Mouse (Mus musculus) heart, embryonic 10.5 days (tissue): ENCODE measurements around the gene Crip2. TPM values are rescaled to one million over a fixed set of nuclear protein-coding genes. Genes with fewer than 3 reads are reported as not detected.
A peak's percentile ranks its signal among the peaks of the same experiment; 100 is the strongest.

Experiments
- DNase-seq: peaks from one replicate; pipeline ENCODE4 v3.0.0-alpha.2; 2017; ENCODE audit warnings: low spot score
- H3K27ac ChIP-seq: fragments of 300-500 bp; sonication (generic); 2 replicates; pipeline ENCODE4 v1.5.1; 2016; ENCODE audit warnings: mild to moderate bottlenecking
- H3K27me3 ChIP-seq: fragments of 300-500 bp; sonication (generic); 2 replicates; pipeline ENCODE4 v1.6.1; 2016; ENCODE audit warnings: mild to moderate bottlenecking; ENCODE audit not compliant: poor library complexity, insufficient read depth, severe bottlenecking
- H3K36me3 ChIP-seq: fragments of 300-500 bp; sonication (generic); 2 replicates; pipeline ENCODE4 v1.6.1; 2016; ENCODE audit warnings: mild to moderate bottlenecking, moderate library complexity
- H3K4me1 ChIP-seq: fragments of 300-500 bp; sonication (generic); 2 replicates; pipeline ENCODE4 v1.6.1; 2016; ENCODE audit warnings: mild to moderate bottlenecking
- H3K4me3 ChIP-seq: fragments of 300-500 bp; sonication (generic); 2 replicates; pipeline ENCODE4 v1.5.1; 2016; ENCODE audit warnings: mild to moderate bottlenecking, moderate library complexity
- H3K9me3 ChIP-seq: fragments of 300-500 bp; sonication (generic); 2 replicates; pipeline ENCODE4 v1.6.1; 2016; ENCODE audit warnings: mild to moderate bottlenecking, moderate library complexity
- WGBS: fragments of 180-500 bp; shearing (Covaris S2); methylation state at CpG from one replicate; pipeline ENCODE4 v1.1.7; 2016; 5-methylcytosine and 5-hydroxymethylcytosine counted together
- polyA plus RNA-seq: library from polyadenylated mRNA; unstranded; fragments of >200 nt; fragmentation: Nextera tagmentation; extraction: Ambion mirVana; gene quantifications from 2 replicates; pipeline ENCODE4 v1.2.1, GENCODE M21; 2016

Gene Crip2
- polyA plus RNA-seq, 1 experiment from 2014 or later: 956 TPM

- DNase-seq: peak; percentile 73
- no peaks in the 10 kb centered on the region for H3K9me3 ChIP-seq
- whole genome bisulfite sequencing: 86% methylated on average over 16 of the region's 16 CpGs
- H3K4me3 ChIP-seq: peak overlapping the region; percentile 3; the same call in 1 of the 2 replicates
- peak overlapping the region; percentile 32; the same call in 1 of the 2 replicates for H3K27ac ChIP-seq
- peaks cover 35% of the 10 kb centered on the region for H3K36me3 ChIP-seq
- no peaks in the 10 kb centered on the region for H3K27me3 ChIP-seq
- peaks cover 87% of the 10 kb centered on the region for H3K4me1 ChIP-seq
These were observed 4.8 kb downstream of the Crip2 start for GRCm38 (mm10) chr12:113144886-113145285.

GRCm38 (mm10) chr12:113145591-113145990 is 5.6 kb downstream of the Crip2 start:
- H3K27ac ChIP-seq: peak overlapping the region; percentile 74; the same call in 1 of the 2 replicates
- H3K4me1 ChIP-seq: peaks cover 85% of the 10 kb centered on the region
- H3K4me3 ChIP-seq: no peak overlapping the region
- 0 out of 2 replicates have a peak, but pooled peaks cover 3% of the 10 kb centered on the region for H3K27me3 ChIP-seq
- DNase-seq: no peak
- 80% methylated on average over 5 of the region's 5 CpGs for WGBS
- no peaks in the 10 kb centered on the region for H3K9me3 ChIP-seq
- peaks cover 35% of the 10 kb centered on the region for H3K36me3 ChIP-seq

- WGBS: 9% methylated on average over 45 of the region's 45 CpGs
- H3K27ac ChIP-seq: peak within 1 kb of the TSS; percentile 74
- peaks cover 93% of the 10 kb centered on the region for H3K4me1 ChIP-seq
- H3K9me3 ChIP-seq: no peaks in the 10 kb centered on the region
- H3K4me3 ChIP-seq: peak within 1 kb of the TSS; percentile 36
- H3K27me3 ChIP-seq: 0 out of 2 replicates have a peak, but pooled peaks cover 4% of the 10 kb centered on the region
- H3K36me3 ChIP-seq: peaks cover 35% of the 10 kb centered on the region
- peak; percentile 88 for DNase-seq
These were observed 6.3 kb downstream of the Crip2 start, which contains the start of gene Crip1 for GRCm38 (mm10) chr12:113146112-113147057. Crip1 (plus strand) TSS chr12:113146316.

GRCm38 (mm10) chr12:113147481-113147880 is 7.4 kb downstream of the Crip2 start:
- DNase-seq: no peak
- peak overlapping the region; percentile 65 for H3K27ac ChIP-seq
- no peaks in the 10 kb centered on the region for H3K9me3 ChIP-seq
- 69% methylated on average over 8 of the region's 8 CpGs for WGBS
- H3K36me3 ChIP-seq: peaks cover 33% of the 10 kb centered on the region
- H3K27me3 ChIP-seq: peaks cover 7% of the 10 kb centered on the region; the same call in 1 of the 2 replicates
- H3K4me3 ChIP-seq: no peak overlapping the region
- peaks cover 94% of the 10 kb centered on the region for H3K4me1 ChIP-seq

- DNase-seq: peak; percentile 79
- Histone ChIP-seq H3K27ac (peak overlapping the region; percentile 75; the same call in 1 of the 2 replicates), H3K4me3 (peak overlapping the region; percentile 20; the same call in 1 of the 2 replicates), H3K4me1 (peaks cover 92% of the 10 kb centered on the region), H3K27me3 (peaks cover 12% of the 10 kb centered on the region; the same call in 1 of the 2 replicates), H3K9me3 (no peaks in the 10 kb centered on the region), H3K36me3 (peaks cover 25% of the 10 kb centered on the region)
- 28% methylated on average over 16 of the region's 16 CpGs for WGBS
These were observed 8.5 kb downstream of the Crip2 start for GRCm38 (mm10) chr12:113148381-113149035.

- DNase-seq: no peak
- H3K4me3 ChIP-seq: no peak overlapping the region
- H3K27me3 ChIP-seq: peaks cover 12% of the 10 kb centered on the region; the same call in 1 of the 2 replicates
- H3K36me3 ChIP-seq: peaks cover 22% of the 10 kb centered on the region
- H3K9me3 ChIP-seq: no peaks in the 10 kb centered on the region
- H3K27ac ChIP-seq: 0 out of 2 replicates have a peak overlapping the region, but pooled peaks have one; percentile 75
- H3K4me1 ChIP-seq: peaks cover 84% of the 10 kb centered on the region
- WGBS: 63% methylated on average over 4 of the region's 4 CpGs
These were observed 9.3 kb downstream of the Crip2 start for GRCm38 (mm10) chr12:113149341-113149740.

GRCm38 (mm10) chr12:113149896-113150295 is 9.9 kb downstream of the Crip2 start:
- no peak for DNase-seq
- Histone ChIP-seq H3K27ac (no peak overlapping the region), H3K9me3 (no peaks in the 10 kb centered on the region), H3K4me1 (peaks cover 82% of the 10 kb centered on the region), H3K27me3 (peaks cover 12% of the 10 kb centered on the region; the same call in 1 of the 2 replicates), H3K36me3 (peaks cover 16% of the 10 kb centered on the region), H3K4me3 (no peak overlapping the region)
- 85% methylated on average over 3 of the region's 3 CpGs for WGBS

GRCm38 (mm10) chr12:113150591-113150990 is 10.6 kb downstream of the Crip2 start:
- H3K4me1 ChIP-seq: peaks cover 82% of the 10 kb centered on the region
- H3K27me3 ChIP-seq: peaks cover 12% of the 10 kb centered on the region; the same call in 1 of the 2 replicates

GRCm38 (mm10) chr12:113151046-113151445 is 11.0 kb downstream of the Crip2 start:
- WGBS: 54% methylated on average over 8 of the region's 8 CpGs
- DNase-seq: no peak
- Histone ChIP-seq H3K4me3 (peak overlapping the region; percentile 70), H3K27me3 (peaks cover 12% of the 10 kb centered on the region; the same call in 1 of the 2 replicates), H3K27ac (no peak overlapping the region), H3K36me3 (peaks cover 5% of the 10 kb centered on the region; the same call in 1 of the 2 replicates), H3K4me1 (peaks cover 79% of the 10 kb centered on the region), H3K9me3 (no peaks in the 10 kb centered on the region)

More at GRCm38 (mm10) chr12:113150591-113150990, 10.6 kb downstream of the Crip2 start:
- 35% methylated on average over 4 of the region's 4 CpGs for WGBS
- no peak for DNase-seq
- H3K27ac ChIP-seq: no peak overlapping the region
- H3K4me3 ChIP-seq: no peak overlapping the region
- no peaks in the 10 kb centered on the region for H3K9me3 ChIP-seq
- peaks cover 9% of the 10 kb centered on the region for H3K36me3 ChIP-seq

GRCm38 (mm10) chr12:113151661-113152271 is 11.7 kb downstream of the Crip2 start:
- H3K9me3 ChIP-seq: no peaks in the 10 kb centered on the region
- peaks cover 5% of the 10 kb centered on the region; the same call in 1 of the 2 replicates for H3K36me3 ChIP-seq
- DNase-seq: peak; percentile 80
- WGBS: 2% methylated on average over 35 of the region's 36 CpGs
- H3K4me3 ChIP-seq: peak overlapping the region; percentile 70
- H3K4me1 ChIP-seq: peaks cover 75% of the 10 kb centered on the region
- peaks cover 12% of the 10 kb centered on the region; the same call in 1 of the 2 replicates for H3K27me3 ChIP-seq
- H3K27ac ChIP-seq: peak overlapping the region; percentile 83

GRCm38 (mm10) chr12:113152272-113152661 is 12.2 kb downstream of the Crip2 start:
- H3K27me3 ChIP-seq: peaks cover 12% of the 10 kb centered on the region; the same call in 1 of the 2 replicates
- peak; percentile 80 for DNase-seq
- H3K9me3 ChIP-seq: no peaks in the 10 kb centered on the region
- peaks cover 5% of the 10 kb centered on the region; the same call in 1 of the 2 replicates for H3K36me3 ChIP-seq
- WGBS: 15% methylated on average over 19 of the region's 19 CpGs
- H3K4me1 ChIP-seq: peaks cover 75% of the 10 kb centered on the region
- H3K27ac ChIP-seq: peak overlapping the region; percentile 83
- peak overlapping the region; percentile 70 for H3K4me3 ChIP-seq

GRCm38 (mm10) chr12:113152991-113153525 is 13.0 kb downstream of the Crip2 start:
- H3K4me3 ChIP-seq: peak overlapping the region; percentile 70
- no peaks in the 10 kb centered on the region for H3K9me3 ChIP-seq
- H3K27me3 ChIP-seq: peaks cover 12% of the 10 kb centered on the region; the same call in 1 of the 2 replicates
- H3K36me3 ChIP-seq: peaks cover 6% of the 10 kb centered on the region
- 73% methylated on average over 6 of the region's 6 CpGs for WGBS
- peak; percentile 76 for DNase-seq
- H3K4me1 ChIP-seq: peaks cover 73% of the 10 kb centered on the region
- no peak overlapping the region; the same call in 1 of the 2 replicates for H3K27ac ChIP-seq
